Mouse (Mus musculus): ENCODE data around the gene Wnt9b. TPM values are rescaled to one million over a fixed set of nuclear protein-coding genes. Genes with fewer than 3 reads are reported as not detected.

The Wnt9b gene
- polyA plus RNA-seq, 1 experiment from 2014 or later: 0.91 TPM

Other genes with a start within 250 kb of the Wnt9b start
- not detected in 2 replicates for gene Lrrc37a, start 245.2 kb downstream of the Wnt9b start, polyA plus RNA-seq (2015; fragmentation: Nextera tagmentation; extraction: Ambion mirVana)
- gene Gm884, start 128.7 kb downstream of the Wnt9b start, polyA plus RNA-seq (2015; fragmentation: Nextera tagmentation; extraction: Ambion mirVana): not detected in 2 replicates
- gene Lyzl6, start 110.9 kb downstream of the Wnt9b start, polyA plus RNA-seq (2015; fragmentation: Nextera tagmentation; extraction: Ambion mirVana): not detected in 2 replicates
- not detected in 2 replicates for gene Rprml, start 100.3 kb downstream of the Wnt9b start, polyA plus RNA-seq (2015; fragmentation: Nextera tagmentation; extraction: Ambion mirVana)
- 58.3 and 64.7 TPM in 2 replicates for gene Gosr2, start 51.9 kb downstream of the Wnt9b start, polyA plus RNA-seq (2015; fragmentation: Nextera tagmentation; extraction: Ambion mirVana)
- gene Wnt3, start 24.3 kb upstream of the Wnt9b start, polyA plus RNA-seq (2015; fragmentation: Nextera tagmentation; extraction: Ambion mirVana): not detected in 2 replicates
- gene Nsf, start 204.2 kb upstream of the Wnt9b start, polyA plus RNA-seq (2015; fragmentation: Nextera tagmentation; extraction: Ambion mirVana): 29.3 and 34.7 TPM in 2 replicates
- 56.1 and 58.1 TPM in 2 replicates for gene Arf2, start 216.9 kb upstream of the Wnt9b start, polyA plus RNA-seq (2015; fragmentation: Nextera tagmentation; extraction: Ambion mirVana)